Mouse (Mus musculus): ENCODE data around the gene Cobll1. TPM values are rescaled to one million over a fixed set of nuclear protein-coding genes. Genes with fewer than 3 reads are reported as not detected.
A peak's percentile ranks its signal among the peaks of the same experiment; 100 is the strongest.

Gene Cobll1
- 2.8 and 3.7 TPM in 2 replicates for polyA plus RNA-seq (2015; fragmentation: Nextera tagmentation; extraction: Ambion mirVana)

- Histone ChIP-seq H3K4me1 (ENCODE audit: control insufficient read depth, insufficient read depth, low read depth, low read length) (peaks cover 9% of the 10 kb centered on the region), H3K27me3 (replicated peaks; ENCODE audit: control insufficient read depth, insufficient read depth, low read length) (peaks cover 3% of the 10 kb centered on the region; the same call in 1 of the 2 replicates), H3K27ac (ENCODE audit: low read depth, low read length) (peak within 1 kb of the TSS; percentile 70), H3K9me3 (ENCODE audit: control insufficient read depth, low read length) (no peaks in the 10 kb centered on the region), H3K4me2 (ENCODE audit: low read length) (peak within 1 kb of the TSS; percentile 99), H3K36me3 (ENCODE audit: control insufficient read depth, insufficient read depth, low read length) (no peaks in the 10 kb centered on the region), H3K4me3 (ENCODE audit: low read length) (peak within 1 kb of the TSS; percentile 75), H3K9ac (ENCODE audit: low read depth, low read length) (peak within 1 kb of the TSS; percentile 72)
- ATAC-seq: peak; percentile 85
- under 1% methylated on average over 33 of the region's 37 CpGs for WGBS
Observed at GRCm38 (mm10) chr2:65238964-65239570, at the start of gene Cobll1. Gene Cobll1 (minus strand): TSS chr2:65239403.

- no peaks in the 10 kb centered on the region for H3K9me3 ChIP-seq (ENCODE audit: control insufficient read depth, low read length)
- H3K4me1 ChIP-seq (ENCODE audit: control insufficient read depth, insufficient read depth, low read depth, low read length): no peaks in the 10 kb centered on the region; the same call in none of the 2 replicates
- H3K4me2 ChIP-seq (ENCODE audit: low read length): no peak overlapping the region
- no peak overlapping the region for H3K4me3 ChIP-seq (ENCODE audit: low read length)
- H3K27me3 ChIP-seq (replicated peaks; ENCODE audit: control insufficient read depth, insufficient read depth, low read length): no peaks in the 10 kb centered on the region
- no peak overlapping the region for H3K27ac ChIP-seq (ENCODE audit: low read depth, low read length)
- ATAC-seq: no peak
- WGBS: 70% methylated on average over 1 of the region's 1 CpGs
- no peaks in the 10 kb centered on the region for H3K36me3 ChIP-seq (ENCODE audit: control insufficient read depth, insufficient read depth, low read length)
- no peak overlapping the region for H3K9ac ChIP-seq (ENCODE audit: low read depth, low read length)
Observed at GRCm38 (mm10) chr2:65288696-65289095, 49.5 kb upstream of the Cobll1 start.

- Histone ChIP-seq H3K9me3 (ENCODE audit: control insufficient read depth, low read length) (no peaks in the 10 kb centered on the region), H3K36me3 (ENCODE audit: control insufficient read depth, insufficient read depth, low read length) (no peaks in the 10 kb centered on the region), H3K9ac (ENCODE audit: low read depth, low read length) (no peak overlapping the region), H3K4me3 (ENCODE audit: low read length) (no peak overlapping the region), H3K4me2 (ENCODE audit: low read length) (no peak overlapping the region), H3K27ac (ENCODE audit: low read depth, low read length) (no peak overlapping the region), H3K4me1 (ENCODE audit: control insufficient read depth, insufficient read depth, low read depth, low read length) (no peaks in the 10 kb centered on the region; the same call in none of the 2 replicates), H3K27me3 (replicated peaks; ENCODE audit: control insufficient read depth, insufficient read depth, low read length) (no peaks in the 10 kb centered on the region)
- no peak for ATAC-seq
- WGBS: 36% methylated on average over 3 of the region's 3 CpGs
Observed at GRCm38 (mm10) chr2:65285380-65285779, 46.2 kb upstream of the Cobll1 start.

- H3K36me3 ChIP-seq (ENCODE audit: control insufficient read depth, insufficient read depth, low read length): no peaks in the 10 kb centered on the region
- no peaks in the 10 kb centered on the region; the same call in none of the 2 replicates for H3K4me1 ChIP-seq (ENCODE audit: control insufficient read depth, insufficient read depth, low read depth, low read length)
Observed at GRCm38 (mm10) chr2:65282979-65283378, 43.8 kb upstream of the Cobll1 start.

GRCm38 (mm10) chr2:65279029-65279690 is 40.0 kb upstream of the Cobll1 start:
- H3K9me3 ChIP-seq (ENCODE audit: control insufficient read depth, low read length): no peaks in the 10 kb centered on the region
- no peaks in the 10 kb centered on the region for H3K27me3 ChIP-seq (replicated peaks; ENCODE audit: control insufficient read depth, insufficient read depth, low read length)
- no peaks in the 10 kb centered on the region for H3K36me3 ChIP-seq (ENCODE audit: control insufficient read depth, insufficient read depth, low read length)
- no peaks in the 10 kb centered on the region for H3K4me1 ChIP-seq (ENCODE audit: control insufficient read depth, insufficient read depth, low read depth, low read length)
- H3K9ac ChIP-seq (ENCODE audit: low read depth, low read length): no peak overlapping the region
- no peak overlapping the region for H3K4me2 ChIP-seq (ENCODE audit: low read length)
- ATAC-seq: no peak
- WGBS: 36% methylated on average over 4 of the region's 4 CpGs
- H3K4me3 ChIP-seq (ENCODE audit: low read length): no peak overlapping the region
- H3K27ac ChIP-seq (ENCODE audit: low read depth, low read length): no peak overlapping the region

More at GRCm38 (mm10) chr2:65282979-65283378, 43.8 kb upstream of the Cobll1 start:
- H3K27ac ChIP-seq (ENCODE audit: low read depth, low read length): no peak overlapping the region
- H3K27me3 ChIP-seq (replicated peaks; ENCODE audit: control insufficient read depth, insufficient read depth, low read length): no peaks in the 10 kb centered on the region
- no peak for ATAC-seq
- 84% methylated on average over 6 of the region's 6 CpGs for WGBS
- H3K4me3 ChIP-seq (ENCODE audit: low read length): no peak overlapping the region
- no peak overlapping the region for H3K4me2 ChIP-seq (ENCODE audit: low read length)
- no peaks in the 10 kb centered on the region for H3K9me3 ChIP-seq (ENCODE audit: control insufficient read depth, low read length)
- H3K9ac ChIP-seq (ENCODE audit: low read depth, low read length): no peak overlapping the region

GRCm38 (mm10) chr2:65275443-65276061 is 36.3 kb upstream of the Cobll1 start:
- Histone ChIP-seq H3K4me2 (ENCODE audit: low read length) (no peak overlapping the region), H3K4me3 (ENCODE audit: low read length) (no peak overlapping the region), H3K4me1 (ENCODE audit: control insufficient read depth, insufficient read depth, low read depth, low read length) (no peaks in the 10 kb centered on the region), H3K9ac (ENCODE audit: low read depth, low read length) (no peak overlapping the region), H3K9me3 (ENCODE audit: control insufficient read depth, low read length) (no peaks in the 10 kb centered on the region), H3K36me3 (ENCODE audit: control insufficient read depth, insufficient read depth, low read length) (no peaks in the 10 kb centered on the region), H3K27ac (ENCODE audit: low read depth, low read length) (no peak overlapping the region), H3K27me3 (replicated peaks; ENCODE audit: control insufficient read depth, insufficient read depth, low read length) (no peaks in the 10 kb centered on the region)
- 69% methylated on average over 6 of the region's 6 CpGs for WGBS
- no peak for ATAC-seq

GRCm38 (mm10) chr2:65273910-65274309 is 34.7 kb upstream of the Cobll1 start:
- no peak overlapping the region for H3K27ac ChIP-seq (ENCODE audit: low read depth, low read length)
- no peaks in the 10 kb centered on the region for H3K36me3 ChIP-seq (ENCODE audit: control insufficient read depth, insufficient read depth, low read length)
- no peak overlapping the region for H3K4me2 ChIP-seq (ENCODE audit: low read length)
- H3K4me3 ChIP-seq (ENCODE audit: low read length): no peak overlapping the region
- no peak for ATAC-seq
- no peaks in the 10 kb centered on the region for H3K9me3 ChIP-seq (ENCODE audit: control insufficient read depth, low read length)
- no peak overlapping the region for H3K9ac ChIP-seq (ENCODE audit: low read depth, low read length)
- 39% methylated on average over 2 of the region's 2 CpGs for WGBS
- no peaks in the 10 kb centered on the region for H3K4me1 ChIP-seq (ENCODE audit: control insufficient read depth, insufficient read depth, low read depth, low read length)
- no peaks in the 10 kb centered on the region for H3K27me3 ChIP-seq (replicated peaks; ENCODE audit: control insufficient read depth, insufficient read depth, low read length)

- WGBS: 89% methylated on average over 6 of the region's 6 CpGs
- ATAC-seq: no peak
- no peaks in the 10 kb centered on the region for H3K27me3 ChIP-seq (replicated peaks; ENCODE audit: control insufficient read depth, insufficient read depth, low read length)
- H3K27ac ChIP-seq (ENCODE audit: low read depth, low read length): no peak overlapping the region
- H3K9ac ChIP-seq (ENCODE audit: low read depth, low read length): no peak overlapping the region
- H3K36me3 ChIP-seq (ENCODE audit: control insufficient read depth, insufficient read depth, low read length): no peaks in the 10 kb centered on the region
- no peaks in the 10 kb centered on the region for H3K9me3 ChIP-seq (ENCODE audit: control insufficient read depth, low read length)
- H3K4me3 ChIP-seq (ENCODE audit: low read length): no peak overlapping the region
- no peak overlapping the region for H3K4me2 ChIP-seq (ENCODE audit: low read length)
- no peaks in the 10 kb centered on the region for H3K4me1 ChIP-seq (ENCODE audit: control insufficient read depth, insufficient read depth, low read depth, low read length)
Observed at GRCm38 (mm10) chr2:65268731-65269130, 29.5 kb upstream of the Cobll1 start.

GRCm38 (mm10) chr2:65267834-65268233 is 28.6 kb upstream of the Cobll1 start:
- H3K4me2 ChIP-seq (ENCODE audit: low read length): no peak overlapping the region
- H3K4me1 ChIP-seq (ENCODE audit: control insufficient read depth, insufficient read depth, low read depth, low read length): no peaks in the 10 kb centered on the region
- no peaks in the 10 kb centered on the region for H3K9me3 ChIP-seq (ENCODE audit: control insufficient read depth, low read length)
- WGBS: 66% methylated on average over 4 of the region's 4 CpGs
- no peak for ATAC-seq
- no peak overlapping the region for H3K9ac ChIP-seq (ENCODE audit: low read depth, low read length)
- no peaks in the 10 kb centered on the region for H3K27me3 ChIP-seq (replicated peaks; ENCODE audit: control insufficient read depth, insufficient read depth, low read length)
- no peak overlapping the region for H3K27ac ChIP-seq (ENCODE audit: low read depth, low read length)
- H3K4me3 ChIP-seq (ENCODE audit: low read length): no peak overlapping the region
- no peaks in the 10 kb centered on the region for H3K36me3 ChIP-seq (ENCODE audit: control insufficient read depth, insufficient read depth, low read length)
